Comparison of ENCODE assay signal across 16 mouse cellular contexts in the genomic region with DNA sequence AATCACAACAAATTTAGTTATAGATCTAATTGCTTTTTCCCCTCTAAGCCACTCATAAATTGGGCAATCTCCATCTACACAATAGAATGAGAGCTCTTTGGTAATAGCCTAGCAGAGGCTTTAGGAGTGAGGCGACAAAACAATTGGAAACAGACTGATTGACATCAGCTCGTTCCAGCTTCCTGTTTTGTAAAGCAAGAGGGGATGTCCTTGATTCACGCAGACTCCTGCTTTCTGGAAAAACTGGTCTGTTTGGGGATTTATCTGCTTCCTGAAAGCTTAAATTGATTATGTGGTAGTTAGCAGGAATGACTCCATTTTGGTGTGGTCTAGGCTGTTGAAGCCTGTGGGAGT. TPM values are rescaled to one million over a fixed set of nuclear protein-coding genes. Genes with fewer than 3 reads are reported as not detected.
A peak's percentile ranks its signal among the peaks of the same experiment; 100 is the strongest.
DNase-seq lines count a peak whose midpoint lies in the region; ATAC-seq and TF ChIP-seq lines count a peak whose summit lies in the region.
"Had no signal": no experiment of that assay in that cellular context is flagged by ENCODE, and none has a peak within 500 bp of the region (broad histone marks: within the 10 kb centered on the region; RNA-seq: fewer than 3 reads in every experiment).

No protein-coding gene starts in this region.

- TF ChIP-seq CTCF in lung, embryonic 14.5 days (IDR thresholded peaks at IDR 0.05; ENCODE audit: low read depth), result no peak
- TF ChIP-seq CTCF in lung, adult 2 months (IDR thresholded peaks at IDR 0.05; ENCODE audit: insufficient read depth, low read length), result no peak
- no peak for TF ChIP-seq CTCF in heart, postnatal 0 days (IDR thresholded peaks at IDR 0.05; ENCODE audit: low read depth)

- DNase-seq in embryonic facial prominence, embryonic 11.5 days (ENCODE audit: low spot score), result peak; percentile 39
- DNase-seq in embryonic facial prominence, embryonic 10.5 days (ENCODE audit: low spot score), result no peak
- DNase-seq in heart, adult 11 months, result no peak
- no peak for DNase-seq in lung, embryonic 14.5 days
- no peak for DNase-seq in lung, adult 2 months
- no peak for DNase-seq in heart, postnatal 0 days (ENCODE audit: low spot score)
- DNase-seq: cerebellum, adult 11 months; cerebellum, postnatal 25 days; liver, embryonic 13.5 days; right cerebral cortex, postnatal 14 days; thymus, postnatal 36 days had no signal

- no peaks in the 10 kb centered on the region for H3K27me3 ChIP-seq in embryonic facial prominence, embryonic 11.5 days (ENCODE audit: control insufficient read depth, insufficient read depth, low read length)
- H3K27me3 ChIP-seq in embryonic facial prominence, embryonic 10.5 days (replicated peaks; ENCODE audit: low read depth, poor library complexity, severe bottlenecking), result no peaks in the 10 kb centered on the region
- no peaks in the 10 kb centered on the region for H3K27me3 ChIP-seq in heart, embryonic 14.5 days (ENCODE audit: control insufficient read depth, insufficient read depth, low read length)
- H3K27me3 ChIP-seq in lung, embryonic 14.5 days (ENCODE audit: insufficient read depth, low read length), result no peaks in the 10 kb centered on the region
- no peaks in the 10 kb centered on the region for H3K27me3 ChIP-seq in heart, postnatal 0 days (ENCODE audit: control insufficient read depth, insufficient read depth, low read length)
- no peaks in the 10 kb centered on the region for H3K27me3 ChIP-seq in midbrain, embryonic 15.5 days (replicated peaks)
- H3K27me3 ChIP-seq: forebrain, embryonic 15.5 days; hindbrain, embryonic 12.5 days; liver, embryonic 13.5 days; Patski had no signal

- TF ChIP-seq EP300 in heart, postnatal 0 days (IDR thresholded peaks at IDR 0.05; ENCODE audit: low read depth), result no peak

- TF ChIP-seq POLR2A in lung, adult 2 months (IDR thresholded peaks at IDR 0.05; ENCODE audit: borderline replicate concordance, extremely low read depth, low read depth, low read length), result no peak

- no peak overlapping the region for H3K4me2 ChIP-seq in embryonic facial prominence, embryonic 11.5 days (ENCODE audit: low read depth, low read length)
- no peak overlapping the region for H3K4me2 ChIP-seq in heart, embryonic 14.5 days (ENCODE audit: low read length)
- H3K4me2 ChIP-seq in lung, embryonic 14.5 days, result no peak overlapping the region
- no peak overlapping the region for H3K4me2 ChIP-seq in heart, postnatal 0 days (ENCODE audit: low read depth, low read length)
- no peak overlapping the region for H3K4me2 ChIP-seq in midbrain, embryonic 15.5 days
- H3K4me2 ChIP-seq: forebrain, embryonic 15.5 days; hindbrain, embryonic 12.5 days; liver, embryonic 13.5 days had no signal

- 10% methylated on average over 3 of the region's 3 CpGs for WGBS in embryonic facial prominence, embryonic 11.5 days
- WGBS in embryonic facial prominence, embryonic 10.5 days, result 13% methylated on average over 3 of the region's 3 CpGs
- 47% methylated on average over 3 of the region's 3 CpGs for WGBS in heart, embryonic 14.5 days
- 20% methylated on average over 3 of the region's 3 CpGs for WGBS in lung, embryonic 14.5 days
- WGBS in lung, adult 2 months, result 12% methylated on average over 3 of the region's 3 CpGs
- 39% methylated on average over 3 of the region's 3 CpGs for WGBS in heart, postnatal 0 days
- WGBS in midbrain, embryonic 15.5 days, result 20% methylated on average over 3 of the region's 3 CpGs

- no peak overlapping the region for H3K27ac ChIP-seq in embryonic facial prominence, embryonic 11.5 days (replicated peaks; ENCODE audit: low read depth, low read length)
- H3K27ac ChIP-seq in embryonic facial prominence, embryonic 10.5 days (replicated peaks), result no peak overlapping the region
- H3K27ac ChIP-seq in heart, embryonic 14.5 days (replicated peaks in 1 of 2; ENCODE audit: control insufficient read depth in 1 of 2, insufficient read depth in 1 of 2, low read depth in 2 of 2, low read length in 2 of 2), result peak overlapping the region; percentile 58 to 86; a peak in 3 of 4 replicates
- H3K27ac ChIP-seq in lung, embryonic 14.5 days (ENCODE audit: low read depth), result peak overlapping the region; percentile 66; the same call in 1 of the 2 replicates
- peak overlapping the region; percentile 78 for H3K27ac ChIP-seq in heart, postnatal 0 days (ENCODE audit: low read depth)
- no peak overlapping the region for H3K27ac ChIP-seq in midbrain, embryonic 15.5 days
- H3K27ac ChIP-seq: forebrain, embryonic 15.5 days; hindbrain, embryonic 12.5 days; liver, embryonic 13.5 days had no signal

- no peaks in the 10 kb centered on the region for H3K9me3 ChIP-seq in embryonic facial prominence, embryonic 11.5 days (replicated peaks; ENCODE audit: control insufficient read depth, low read length)
- no peaks in the 10 kb centered on the region for H3K9me3 ChIP-seq in embryonic facial prominence, embryonic 10.5 days
- H3K9me3 ChIP-seq in heart, embryonic 14.5 days (ENCODE audit: control insufficient read depth, low read length), result no peaks in the 10 kb centered on the region
- no peaks in the 10 kb centered on the region for H3K9me3 ChIP-seq in lung, embryonic 14.5 days (ENCODE audit: low read depth, low read length)
- H3K9me3 ChIP-seq in heart, postnatal 0 days (replicated peaks; ENCODE audit: control insufficient read depth, low read length), result no peaks in the 10 kb centered on the region
- H3K9me3 ChIP-seq in midbrain, embryonic 15.5 days, result no peaks in the 10 kb centered on the region
- H3K9me3 ChIP-seq: forebrain, embryonic 15.5 days; hindbrain, embryonic 12.5 days; liver, embryonic 13.5 days had no signal

- ATAC-seq in embryonic facial prominence, embryonic 11.5 days (replicated peaks; ENCODE audit: insufficient number of reproducible peaks, low FRiP score, low TSS enrichment, low read depth), result no peak
- no peak for ATAC-seq in heart, embryonic 14.5 days (ENCODE audit: insufficient number of reproducible peaks, insufficient read depth, low FRiP score, low read depth)
- ATAC-seq in lung, embryonic 14.5 days (ENCODE audit: insufficient read depth), result no peak
- no peak for ATAC-seq in heart, postnatal 0 days (ENCODE audit: insufficient read depth, low read depth)
- ATAC-seq in midbrain, embryonic 15.5 days (replicated peaks), result no peak
- ATAC-seq: forebrain, embryonic 15.5 days; Patski had no signal

- no peak overlapping the region for H3K4me3 ChIP-seq in embryonic facial prominence, embryonic 11.5 days (ENCODE audit: low read depth, low read length)
- H3K4me3 ChIP-seq in embryonic facial prominence, embryonic 10.5 days, result no peak overlapping the region
- no peak overlapping the region for H3K4me3 ChIP-seq in heart, embryonic 14.5 days (ENCODE audit: control insufficient read depth in 1 of 2, insufficient read depth in 1 of 2, low read depth in 1 of 2, low read length in 2 of 2)
- no peak overlapping the region for H3K4me3 ChIP-seq in lung, embryonic 14.5 days (ENCODE audit: low read depth, low read length)
- no peak overlapping the region for H3K4me3 ChIP-seq in lung, adult 2 months (replicated peaks; ENCODE audit: extremely low read depth, low read depth, low read length)
- no peak overlapping the region for H3K4me3 ChIP-seq in heart, postnatal 0 days (ENCODE audit: low read depth, low read length)
- H3K4me3 ChIP-seq in midbrain, embryonic 15.5 days, result no peak overlapping the region
- H3K4me3 ChIP-seq: forebrain, embryonic 15.5 days; hindbrain, embryonic 12.5 days; liver, embryonic 13.5 days had no signal

- H3K4me1 ChIP-seq in embryonic facial prominence, embryonic 11.5 days (ENCODE audit: control insufficient read depth, insufficient read depth, low read length), result no peaks in the 10 kb centered on the region; the same call in 1 of the 2 replicates
- peaks cover 45% of the 10 kb centered on the region for H3K4me1 ChIP-seq in embryonic facial prominence, embryonic 10.5 days
- H3K4me1 ChIP-seq in heart, embryonic 14.5 days (ENCODE audit: control insufficient read depth in 2 of 2, insufficient read depth in 2 of 2, low read length in 2 of 2), result peaks cover 38 to 93% of the 10 kb centered on the region in 2 experiments
- peaks cover 6% of the 10 kb centered on the region for H3K4me1 ChIP-seq in lung, embryonic 14.5 days (ENCODE audit: insufficient read depth)
- H3K4me1 ChIP-seq in lung, adult 2 months (ENCODE audit: control insufficient read depth, insufficient read depth, low read length), result peaks cover 9% of the 10 kb centered on the region
- peaks cover 77% of the 10 kb centered on the region for H3K4me1 ChIP-seq in heart, postnatal 0 days (ENCODE audit: control insufficient read depth, insufficient read depth)
- H3K4me1 ChIP-seq in midbrain, embryonic 15.5 days, result peaks cover 13% of the 10 kb centered on the region

- no peak overlapping the region for H3K9ac ChIP-seq in embryonic facial prominence, embryonic 11.5 days (replicated peaks; ENCODE audit: low read length)
- H3K9ac ChIP-seq in heart, embryonic 14.5 days (ENCODE audit: low read length), result no peak overlapping the region
- no peak overlapping the region for H3K9ac ChIP-seq in lung, embryonic 14.5 days
- no peak overlapping the region for H3K9ac ChIP-seq in heart, postnatal 0 days (replicated peaks; ENCODE audit: low read depth, low read length)
- no peak overlapping the region for H3K9ac ChIP-seq in midbrain, embryonic 15.5 days
- H3K9ac ChIP-seq: forebrain, embryonic 15.5 days; hindbrain, embryonic 12.5 days; liver, embryonic 13.5 days had no signal

- no peaks in the 10 kb centered on the region for H3K36me3 ChIP-seq in embryonic facial prominence, embryonic 11.5 days (replicated peaks; ENCODE audit: control insufficient read depth, insufficient read depth, low read depth, low read length)
- H3K36me3 ChIP-seq in embryonic facial prominence, embryonic 10.5 days (replicated peaks), result peaks cover 8% of the 10 kb centered on the region
- H3K36me3 ChIP-seq in heart, embryonic 14.5 days (ENCODE audit: control insufficient read depth, insufficient read depth, low read length), result peaks cover 17% of the 10 kb centered on the region
- H3K36me3 ChIP-seq in lung, embryonic 14.5 days (ENCODE audit: insufficient read depth), result 0 out of 2 replicates have a peak, but pooled peaks cover 8% of the 10 kb centered on the region
- peaks cover 15% of the 10 kb centered on the region for H3K36me3 ChIP-seq in heart, postnatal 0 days (replicated peaks; ENCODE audit: control insufficient read depth, insufficient read depth, low read length)
- no peaks in the 10 kb centered on the region for H3K36me3 ChIP-seq in midbrain, embryonic 15.5 days (replicated peaks)
- H3K36me3 ChIP-seq: forebrain, embryonic 15.5 days; hindbrain, embryonic 12.5 days had no signal

RNA-seq across cellular contexts. Expression of a gene that starts 33.6 kb away (rescaled TPM):
- 16.3 and 16.4 TPM in 2 replicates for polyA plus RNA-seq in embryonic facial prominence, embryonic 11.5 days (2014; fragmentation: Nextera tagmentation; extraction: Ambion mirVana)
- polyA plus RNA-seq in embryonic facial prominence, embryonic 10.5 days (2016; fragmentation: Nextera tagmentation; extraction: Ambion mirVana), result 7.3 and 7.4 TPM in 2 replicates
- 28.9 and 33.3 TPM in 2 replicates for polyA plus RNA-seq in heart, embryonic 14.5 days (2014; fragmentation: Nextera tagmentation; extraction: Ambion mirVana)
- 15.3 and 17.5 TPM in 2 replicates for polyA plus RNA-seq in lung, embryonic 14.5 days (2014; fragmentation: Nextera tagmentation; extraction: Ambion mirVana)
- polyA plus RNA-seq in lung, adult 2 months (2012; rRNA removed), result 9.4 and 15.2 TPM in 2 replicates
- 33.8 and 44.5 TPM in 2 replicates for total RNA-seq in heart, postnatal 0 days (2014; rRNA removed; ENCODE audit: low replicate concordance)
- polyA plus RNA-seq in heart, postnatal 0 days (2015; fragmentation: Nextera tagmentation; extraction: Ambion mirVana), result 12.3 and 12.8 TPM in 2 replicates
- 28.1 and 31.4 TPM in 2 replicates for polyA plus RNA-seq in midbrain, embryonic 15.5 days (2015; fragmentation: Nextera tagmentation; extraction: Ambion mirVana)

Comparison
In these comparisons a context has a peak if more than half of its experiments do, and no peak if none do; other contexts are left out.
1. H3K27ac ChIP-seq: peak in heart, embryonic 14.5 days (2 of 2), lung, embryonic 14.5 days (single experiment) and heart, postnatal 0 days (single experiment); none in embryonic facial prominence, embryonic 11.5 days (single experiment), embryonic facial prominence, embryonic 10.5 days (single experiment) and midbrain, embryonic 15.5 days (single experiment).